Mouse (Mus musculus): ENCODE measurements around the gene Alox12b.

Alox12b gene

DNA sequence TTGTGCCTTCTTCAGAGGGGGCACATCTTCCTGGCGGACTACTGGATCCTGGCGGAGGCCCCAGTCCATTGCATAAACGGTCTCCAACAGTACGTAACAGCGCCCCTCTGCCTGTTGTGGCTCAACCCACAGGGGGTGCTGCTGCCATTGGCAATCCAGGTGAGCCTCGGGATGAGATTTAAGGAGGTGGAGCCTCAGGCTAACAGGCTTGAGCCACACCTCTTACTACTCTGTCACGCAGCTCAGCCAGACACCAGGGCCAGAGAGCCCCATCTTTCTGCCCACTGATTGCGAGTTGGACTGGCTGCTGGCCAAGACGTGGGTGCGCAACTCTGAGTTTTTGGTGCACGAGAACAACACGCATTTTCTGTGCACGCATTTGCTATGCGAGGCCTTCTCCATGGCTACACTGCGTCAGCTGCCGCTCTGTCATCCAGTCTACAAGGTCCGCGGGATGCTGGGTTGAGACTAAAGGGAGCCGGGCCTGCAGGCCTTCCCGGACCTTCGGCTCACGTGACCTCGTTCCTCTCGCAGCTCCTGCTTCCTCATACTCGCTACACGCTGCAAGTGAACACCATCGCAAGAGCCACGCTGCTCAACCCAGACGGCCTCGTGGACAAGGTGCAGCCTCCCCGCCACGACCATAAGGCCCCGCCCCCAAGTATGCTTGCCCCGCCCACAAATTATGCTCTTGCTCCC, 22.7 kb upstream of the Alox12b start:
- TF ChIP-seq GATA4 (IDR thresholded peaks at IDR 0.05; ENCODE audit: insufficient replicate concordance, low read length) = no peak

DNA sequence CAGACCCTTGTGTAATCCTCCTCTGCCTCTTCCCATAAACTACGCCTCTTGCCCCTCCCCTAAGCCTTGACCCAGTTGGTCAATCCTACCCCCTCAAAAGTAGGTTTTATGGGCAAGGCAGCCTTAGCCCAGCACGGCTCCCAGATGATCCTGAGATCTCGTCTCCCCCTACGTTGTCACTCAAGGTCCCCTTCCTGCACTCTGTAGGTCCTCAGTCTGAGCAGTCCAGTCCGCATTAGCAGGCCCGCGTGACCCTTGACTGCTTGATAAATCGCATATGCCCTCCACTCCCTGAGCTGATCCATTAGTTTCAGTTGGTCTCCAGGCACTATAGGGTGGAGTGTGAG, 22.2 kb upstream of the Alox12b start:
- no peak for TF ChIP-seq GATA4 (IDR thresholded peaks at IDR 0.05; ENCODE audit: insufficient replicate concordance, low read length)

DNA sequence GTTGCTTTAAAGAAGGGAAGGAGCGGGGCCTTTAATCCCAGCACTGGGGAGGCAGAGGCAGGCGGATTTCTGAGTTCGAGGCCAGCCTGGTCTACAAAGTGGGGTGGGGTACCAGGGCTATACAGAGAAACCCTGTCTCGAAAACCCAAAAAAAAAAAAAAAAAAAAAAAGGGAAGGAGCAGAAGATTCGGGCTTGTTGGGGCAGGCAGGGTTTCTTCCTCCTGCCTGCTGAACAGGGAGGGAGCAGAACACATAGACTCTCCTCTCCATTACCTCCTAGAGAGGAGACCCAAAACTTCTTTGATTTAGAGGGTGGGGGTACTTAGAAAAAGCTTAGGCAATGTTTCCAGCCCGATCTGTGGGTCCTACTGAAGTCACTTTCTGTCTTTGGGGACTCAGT, 21.4 kb upstream of the Alox12b start:
- no peak for TF ChIP-seq GATA4 (IDR thresholded peaks at IDR 0.05; ENCODE audit: insufficient replicate concordance, low read length)

DNA sequence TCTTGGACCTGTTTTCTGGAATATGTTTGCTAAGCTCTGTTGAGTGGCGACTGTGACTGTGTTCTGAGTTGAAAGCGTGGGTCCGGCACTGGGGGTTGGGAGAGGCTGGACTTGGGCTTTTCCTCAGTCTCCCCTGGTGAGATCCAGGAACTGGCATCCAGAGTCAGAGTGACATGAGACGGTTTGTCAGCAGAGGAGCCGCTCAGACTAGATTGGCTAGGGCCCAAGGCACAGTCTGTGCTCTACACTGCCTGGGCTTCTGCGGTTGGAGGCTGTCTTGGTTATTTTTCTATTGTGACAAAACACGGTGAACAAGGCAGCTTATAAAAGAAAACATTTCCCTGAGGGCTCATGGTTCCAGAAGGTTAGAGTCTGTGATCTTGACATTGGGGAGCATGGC, 9.2 kb upstream of the Alox12b start:
- TF ChIP-seq GATA4 (IDR thresholded peaks at IDR 0.05; ENCODE audit: insufficient replicate concordance, low read length) = no peak

DNA sequence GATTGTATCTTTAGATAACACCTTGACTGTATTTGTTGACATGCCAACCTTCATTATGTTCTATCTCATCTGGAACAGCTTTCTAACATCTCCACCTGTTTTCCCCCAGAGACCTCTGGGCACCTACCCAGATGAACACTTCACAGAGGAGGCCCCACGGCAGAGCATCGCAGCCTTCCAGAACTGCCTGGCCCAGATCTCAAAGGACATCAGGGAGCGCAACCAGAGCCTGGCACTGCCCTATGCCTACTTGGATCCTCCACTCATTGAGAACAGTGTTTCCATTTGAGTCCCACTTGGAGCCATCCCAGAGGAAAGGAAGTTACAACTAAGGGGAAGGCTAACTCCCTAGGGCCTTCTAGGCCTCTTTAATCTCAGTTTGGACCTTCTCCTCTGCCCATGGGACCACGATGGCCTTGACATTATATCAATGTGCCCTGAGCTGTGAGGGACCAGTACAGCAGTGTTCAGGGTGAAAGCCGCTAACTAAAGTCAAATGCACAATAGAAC, 8.3 kb upstream of the Alox12b start:
- TF ChIP-seq GATA4 (IDR thresholded peaks at IDR 0.05; ENCODE audit: insufficient replicate concordance, low read length) = no peak

DNA sequence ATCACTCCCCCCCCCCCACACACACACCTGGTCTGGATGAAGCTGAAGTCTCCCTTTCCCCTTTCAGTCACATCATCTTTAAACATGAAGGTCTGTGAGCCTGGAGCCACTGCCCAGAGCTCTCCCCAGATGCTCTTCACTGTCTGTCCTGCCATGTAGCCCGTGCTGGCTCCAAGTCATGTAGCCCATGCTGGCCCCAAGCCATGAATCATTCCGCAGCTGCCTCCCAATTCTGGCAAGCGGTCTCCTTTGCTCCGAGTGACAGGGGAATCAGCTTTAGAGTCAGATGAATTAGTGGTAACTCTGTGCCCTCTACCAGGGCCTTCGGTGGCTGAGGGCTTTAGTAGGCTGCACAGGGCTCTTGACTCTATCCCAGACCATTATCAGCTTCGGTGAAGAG, 7.1 kb upstream of the Alox12b start:
- no peak for TF ChIP-seq GATA4 (IDR thresholded peaks at IDR 0.05; ENCODE audit: insufficient replicate concordance, low read length)

DNA sequence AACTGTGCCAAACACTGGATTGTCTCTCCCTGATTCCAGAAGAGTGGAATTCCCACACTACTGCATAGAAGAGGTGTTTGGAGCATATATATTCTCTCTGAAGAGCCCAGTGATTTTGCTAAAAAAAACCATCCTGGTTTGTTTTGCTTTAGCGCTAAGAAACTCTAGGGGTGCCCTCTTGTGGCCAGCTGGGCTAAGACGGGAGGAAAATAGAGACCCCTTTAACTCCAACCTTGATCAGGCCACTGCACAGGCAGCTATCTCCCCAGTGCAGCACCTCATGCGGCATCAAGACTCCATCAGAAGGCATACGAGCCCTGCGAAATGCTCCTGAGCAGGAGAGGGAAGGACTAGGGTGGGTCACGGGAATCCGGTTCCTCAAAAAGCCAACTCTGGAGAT, 6.3 kb upstream of the Alox12b start:
- no peak for TF ChIP-seq GATA4 (IDR thresholded peaks at IDR 0.05; ENCODE audit: insufficient replicate concordance, low read length)

DNA sequence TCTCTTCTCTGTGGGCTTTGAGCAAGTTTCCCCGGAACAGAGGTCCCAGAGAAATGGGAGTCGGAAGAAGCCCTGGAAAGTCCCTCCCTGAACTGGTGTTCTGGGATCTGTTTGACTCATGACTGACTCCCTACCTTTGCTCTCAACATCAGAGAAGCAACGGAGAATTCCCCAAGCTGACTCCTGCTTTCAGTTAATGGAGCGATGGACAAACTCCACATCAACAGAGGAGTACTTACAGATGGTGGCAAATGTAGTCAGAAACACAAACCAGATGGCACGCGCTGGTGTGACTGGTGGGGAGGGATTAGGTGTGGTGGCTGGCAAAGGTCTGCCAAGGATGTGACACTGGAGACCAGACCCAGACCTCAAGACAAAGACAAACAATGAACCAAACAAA, 5.8 kb upstream of the Alox12b start:
- no peak for TF ChIP-seq GATA4 (IDR thresholded peaks at IDR 0.05; ENCODE audit: insufficient replicate concordance, low read length)

DNA sequence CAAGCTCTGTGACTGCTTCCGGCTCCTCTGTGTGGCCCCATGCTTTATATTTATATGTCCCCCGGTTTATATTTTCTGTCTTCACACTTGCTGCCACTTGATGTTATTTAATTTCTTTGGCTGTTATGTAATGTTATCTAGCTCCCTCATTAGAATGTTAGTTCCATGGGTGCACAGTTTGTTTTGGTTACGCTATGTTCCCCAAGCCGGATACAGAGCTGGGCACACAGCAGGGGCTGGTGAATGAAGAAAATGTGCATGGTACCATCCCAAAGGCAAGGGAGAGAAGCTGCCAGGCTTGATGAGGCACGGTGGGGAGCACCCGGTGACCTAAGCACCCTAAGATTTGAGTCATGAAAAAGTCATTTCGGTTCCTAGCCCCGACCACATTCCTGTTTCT, 3.0 kb upstream of the Alox12b start:
- no peak for TF ChIP-seq GATA4 (IDR thresholded peaks at IDR 0.05; ENCODE audit: insufficient replicate concordance, low read length)

DNA sequence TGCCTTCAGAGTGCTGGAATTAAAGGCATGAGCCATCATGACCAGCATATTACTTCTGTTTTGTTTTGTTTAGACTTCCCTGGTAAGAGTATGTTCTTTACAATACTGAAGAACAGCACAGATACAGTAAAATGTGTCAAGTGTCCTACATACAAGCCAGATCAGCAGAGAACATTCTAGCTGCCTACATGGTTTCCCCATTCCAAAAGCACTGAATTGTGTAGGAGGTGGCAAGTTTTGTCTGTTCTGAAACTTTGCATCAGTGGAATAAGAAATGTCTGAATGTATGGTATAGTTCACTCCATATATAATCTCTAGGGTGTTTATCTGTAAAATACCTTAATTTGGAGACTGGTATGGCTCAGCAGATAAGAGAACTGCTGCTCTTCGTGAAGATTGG, 1.4 kb upstream of the Alox12b start:
- no peak for TF ChIP-seq GATA4 (IDR thresholded peaks at IDR 0.05; ENCODE audit: insufficient replicate concordance, low read length)

DNA sequence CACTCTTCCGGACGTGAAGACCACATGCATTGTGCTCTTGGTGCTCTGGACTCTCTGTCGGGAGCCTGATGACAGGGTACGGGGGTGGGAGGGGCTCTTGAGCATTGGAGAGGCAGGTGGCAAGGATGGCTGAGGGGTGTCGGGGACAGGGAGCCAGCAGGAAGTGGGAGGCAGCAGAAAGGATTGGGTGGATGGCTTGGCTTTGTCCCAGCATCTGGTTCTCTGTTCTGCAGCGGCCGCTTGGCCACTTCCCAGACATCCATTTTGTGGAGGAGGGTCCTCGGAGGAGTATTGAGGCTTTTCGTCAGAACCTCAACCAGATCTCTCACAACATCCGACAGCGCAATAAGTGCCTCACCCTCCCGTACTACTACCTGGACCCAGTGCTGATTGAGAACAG, 12.5 kb downstream of the Alox12b start:
- TF ChIP-seq GATA4 (IDR thresholded peaks at IDR 0.05; ENCODE audit: insufficient replicate concordance, low read length) = no peak

DNA sequence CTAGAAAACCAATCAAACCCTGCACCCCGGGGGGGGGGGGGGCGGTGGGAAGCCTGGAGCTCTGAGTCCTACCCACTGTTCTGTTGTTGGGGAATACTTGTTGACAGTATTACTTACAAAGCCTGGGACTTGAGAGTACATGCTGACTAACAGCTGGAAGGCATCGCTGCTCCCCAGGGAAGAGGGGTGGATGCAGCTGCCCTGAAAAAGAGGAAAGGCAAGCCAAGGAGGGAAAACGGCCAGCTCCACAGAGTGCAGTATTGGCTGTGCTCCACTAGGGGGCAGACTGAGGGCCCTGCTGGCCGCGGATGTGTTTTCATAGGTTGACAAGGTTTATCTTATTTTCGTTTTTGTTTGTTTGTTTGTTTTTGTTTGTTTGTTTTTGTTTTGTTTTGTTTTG, 14.8 kb downstream of the Alox12b start:
- TF ChIP-seq GATA4 (IDR thresholded peaks at IDR 0.05; ENCODE audit: insufficient replicate concordance, low read length) = no peak

DNA sequence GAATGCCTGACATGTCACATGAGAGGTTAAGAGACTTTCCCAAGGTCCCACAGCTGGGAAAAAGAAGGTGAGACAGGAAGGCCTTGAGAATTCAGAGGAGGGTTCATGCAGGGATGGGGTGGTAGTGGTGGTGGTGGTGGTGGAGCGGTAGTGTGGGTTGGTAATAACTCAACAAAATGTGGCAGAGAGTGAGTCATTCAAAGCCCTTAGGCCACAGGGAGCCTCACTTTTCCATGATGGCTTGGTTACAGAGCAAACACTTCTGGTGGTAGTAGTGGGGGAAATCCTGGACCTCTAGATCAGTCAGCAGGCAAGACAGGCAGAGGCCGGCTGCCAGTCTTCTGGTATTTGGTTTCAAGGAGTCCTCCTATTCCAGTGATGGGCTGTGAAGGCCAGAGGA, 15.8 kb downstream of the Alox12b start:
- TF ChIP-seq GATA4 (IDR thresholded peaks at IDR 0.05; ENCODE audit: insufficient replicate concordance, low read length) = no peak

DNA sequence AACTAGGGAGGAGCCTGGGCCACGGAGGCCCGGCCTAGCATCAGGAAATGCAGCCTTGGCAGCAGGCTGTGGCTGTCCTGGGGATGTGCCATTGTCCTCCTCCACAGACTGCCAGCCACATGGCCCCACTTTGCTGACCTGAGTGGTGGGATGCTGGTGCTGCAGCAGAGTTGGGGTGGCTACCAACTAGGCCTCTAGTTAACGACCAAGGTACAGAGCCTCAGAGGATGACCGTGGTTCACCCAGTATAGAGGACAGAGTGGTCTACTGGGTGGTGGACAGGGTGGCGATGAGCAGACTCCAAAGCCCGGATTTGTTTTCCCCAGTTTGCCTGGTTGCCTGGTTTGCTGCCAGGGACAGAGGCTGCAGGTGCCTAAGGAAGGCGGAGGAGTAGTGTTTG, 17.9 kb downstream of the Alox12b start:
- TF ChIP-seq GATA4 (IDR thresholded peaks at IDR 0.05; ENCODE audit: insufficient replicate concordance, low read length) = no peak

DNA sequence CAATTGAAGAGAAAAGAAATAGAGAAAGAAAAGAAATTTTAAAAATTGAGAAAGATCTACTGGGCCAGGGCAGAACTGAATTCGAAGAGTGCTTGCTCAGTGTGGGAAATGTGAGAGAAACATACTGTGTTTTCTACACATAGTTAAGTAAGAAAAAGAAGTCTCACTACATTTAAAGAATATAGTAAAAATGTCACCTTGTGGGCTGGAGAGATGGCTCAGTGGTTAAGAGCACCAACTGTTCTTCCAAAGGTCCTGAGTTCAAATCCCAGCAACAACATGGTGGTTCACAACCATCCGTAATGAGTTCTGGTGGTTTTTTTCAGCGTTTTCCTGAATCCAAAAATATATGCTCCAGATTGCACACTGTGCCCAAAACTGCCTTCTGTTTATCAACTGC, 21.7 kb downstream of the Alox12b start:
- TF ChIP-seq GATA4 (IDR thresholded peaks at IDR 0.05; ENCODE audit: insufficient replicate concordance, low read length) = no peak

DNA sequence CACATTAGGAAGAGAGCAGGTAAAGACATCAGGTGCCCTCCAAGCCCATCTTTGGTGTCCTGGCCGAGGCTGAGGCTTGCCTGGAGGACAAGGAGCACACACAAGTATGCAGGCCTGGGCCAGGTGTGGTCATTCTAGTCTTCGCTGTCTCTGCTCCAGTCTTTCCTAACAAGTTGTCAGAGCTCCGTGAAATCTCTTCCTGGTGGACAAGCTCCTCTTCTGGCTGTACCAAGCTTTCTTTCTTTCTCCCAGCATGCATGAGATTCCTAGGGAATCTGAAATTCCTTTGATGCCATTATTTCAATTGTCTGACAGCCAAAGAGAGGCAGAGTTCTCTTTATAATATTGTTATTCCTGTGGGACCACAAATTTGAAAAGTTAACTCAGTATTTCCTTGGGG, 22.7 kb downstream of the Alox12b start:
- TF ChIP-seq GATA4 (IDR thresholded peaks at IDR 0.05; ENCODE audit: insufficient replicate concordance, low read length) = no peak

DNA sequence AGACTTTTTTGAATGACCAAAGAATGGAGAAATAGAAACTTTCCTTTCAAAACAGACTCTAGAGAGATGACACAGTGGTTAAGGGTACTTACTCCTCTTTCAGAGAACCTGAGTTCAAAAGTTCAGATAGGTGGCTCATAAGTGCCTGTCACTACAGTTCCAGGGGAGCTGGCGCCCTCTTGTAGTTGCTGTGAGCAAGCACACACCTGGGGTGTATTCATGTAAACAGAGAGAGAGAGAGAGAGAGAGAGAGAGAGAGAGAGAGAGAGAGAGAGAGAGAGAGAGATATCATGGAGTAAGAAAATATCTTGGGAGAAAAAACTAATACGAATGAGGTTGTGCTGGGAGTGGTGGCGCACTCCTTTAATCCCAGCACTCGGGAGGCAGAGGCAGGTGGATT, 23.3 kb downstream of the Alox12b start:
- TF ChIP-seq GATA4 (IDR thresholded peaks at IDR 0.05; ENCODE audit: insufficient replicate concordance, low read length) = no peak
